Mouse (Mus musculus) left cerebral cortex, postnatal 14 days (tissue): ENCODE data around the gene Wdr90. TPM values are rescaled to one million over a fixed set of nuclear protein-coding genes. Genes with fewer than 3 reads are reported as not detected.

Source experiments
- DNase-seq, 2 experiments: peaks; one replicate each; pipeline ENCODE4 v3.0.0; 2021 to 2022; ENCODE audit warnings: low spot score in 2 of 2, mixed read lengths in 1 of 2
- intact Hi-C: fragments of 180-260 bp; cut with DNase I; formaldehyde crosslinking; loops from one replicate; pipeline ENCODE4 v1.15.1; 2025
- total RNA-seq, 2 experiments: library from RNA; stranded (reverse); gene quantifications; 2 replicates each; pipeline ENCODE4 v1.2.3; 2021

Gene Wdr90
- total RNA-seq, 2 experiments from 2014 or later = 34.2 to 37.9 TPM

- intact Hi-C loops = no loop called here
- DNase-seq = no peak
Measured at GRCm38 (mm10) chr17:25864311-25864710, 3.0 kb upstream of the Wdr90 start.

- intact Hi-C loops = no loop called here
- no peak for DNase-seq
Measured at GRCm38 (mm10) chr17:25863681-25864080, 2.4 kb upstream of the Wdr90 start.

GRCm38 (mm10) chr17:25861704-25862612 is 657 bp upstream of the Wdr90 start:
- intact Hi-C loops = no loop called here
- DNase-seq = no peak

GRCm38 (mm10) chr17:25860229-25860628 is 1.1 kb downstream of the Wdr90 start:
- intact Hi-C loops = no loop called here
- DNase-seq = no peak

GRCm38 (mm10) chr17:25844396-25844901 is 16.9 kb downstream of the Wdr90 start, which contains the start of gene Rhot2:
TSS of gene Rhot2 (minus strand) at chr17:25844851.
- intact Hi-C loops = no loop called here
- DNase-seq = peak; percentile 94 to 95

- intact Hi-C loops = no loop called here
- no peak for DNase-seq
Measured at GRCm38 (mm10) chr17:25843636-25844395, 17.5 kb downstream of the Wdr90 start.

- DNase-seq = no peak
- intact Hi-C loops = no loop called here
Measured at GRCm38 (mm10) chr17:25843122-25843521, 18.2 kb downstream of the Wdr90 start.

- intact Hi-C loops = no loop called here
- no peak for DNase-seq
Measured at GRCm38 (mm10) chr17:25842509-25842908, 18.8 kb downstream of the Wdr90 start.

GRCm38 (mm10) chr17:25841117-25841880 is 20.0 kb downstream of the Wdr90 start, which contains the start of gene Gm20683:
TSS of gene Gm20683 (minus strand) at chr17:25841763.
- intact Hi-C loops = no loop called here

GRCm38 (mm10) chr17:25840519-25840918 is 20.8 kb downstream of the Wdr90 start:
- intact Hi-C loops = no loop called here
- no peak for DNase-seq

More at GRCm38 (mm10) chr17:25841117-25841880, 20.0 kb downstream of the Wdr90 start, which contains the start of gene Gm20683:
- DNase-seq = no peak

GRCm38 (mm10) chr17:25839455-25840235 is 21.7 kb downstream of the Wdr90 start:
- DNase-seq = no peak
- intact Hi-C loops = no loop called here

GRCm38 (mm10) chr17:25838904-25839303 is 22.4 kb downstream of the Wdr90 start:
- no peak for DNase-seq
- intact Hi-C loops = no loop called here

GRCm38 (mm10) chr17:25837533-25837932 is 23.8 kb downstream of the Wdr90 start:
- intact Hi-C loops = no loop called here
- peak in 1 of 2 experiments; percentile 67 for DNase-seq

- peak; percentile 90 to 93 for DNase-seq
- intact Hi-C loops = no loop called here
Measured at GRCm38 (mm10) chr17:25837076-25837410, 24.3 kb downstream of the Wdr90 start, which contains the start of gene Rhbdl1. TSS of gene Rhbdl1 (minus strand) at chr17:25837295.

- intact Hi-C loops = no loop called here
- no peak for DNase-seq
Measured at GRCm38 (mm10) chr17:25836397-25837075, 24.8 kb downstream of the Wdr90 start.

GRCm38 (mm10) chr17:25835816-25836215 is 25.5 kb downstream of the Wdr90 start:
- DNase-seq = no peak
- intact Hi-C loops = no loop called here

- no peak for DNase-seq
- intact Hi-C loops = no loop called here
Measured at GRCm38 (mm10) chr17:25835301-25835700, 26.0 kb downstream of the Wdr90 start.

- DNase-seq = no peak
- intact Hi-C loops = no loop called here
Measured at GRCm38 (mm10) chr17:25834595-25835222, 26.6 kb downstream of the Wdr90 start.
